Mouse (Mus musculus) heart, adult 2 months (tissue): ENCODE measurements at regions not wholly inside any gene's neighbourhood (a gene's known extent, or its start where the extent isn't known, plus 50 kb on each side); places are given as distances from the start of the nearest gene placed in this dataset.

Source experiments
- CTCF ChIP-seq: fragments of 200-600 bp; IDR thresholded peaks from 2 replicates; pipeline ENCODE4 v1.8.1; 2022; ENCODE audit warnings: antibody characterized with exemption, mild to moderate bottlenecking, moderate library complexity
- EP300 ChIP-seq: fragments of 200-500 bp; IDR thresholded peaks from 2 replicates; pipeline ENCODE4 v1.6.1; 2011; ENCODE audit warnings: low read depth, low read length, control low read depth; ENCODE audit not compliant: insufficient read depth
- POLR2A ChIP-seq: fragments of 200-500 bp; IDR thresholded peaks from 2 replicates; pipeline ENCODE4 v1.6.1; 2011; ENCODE audit warnings: mild to moderate bottlenecking, low read depth, low read length, control low read depth; ENCODE audit not compliant: insufficient read depth

GRCm38 (mm10) chr9:25833295-25833694 lies 351.9 kb downstream of the Eepd1 start:
- no peak for TF ChIP-seq CTCF
- TF ChIP-seq POLR2A, result no peak
- TF ChIP-seq EP300, result no peak
